Mouse (Mus musculus) C2C12 (cell line): ENCODE results near the gene Mgrn1. TPM values are rescaled to one million over a fixed set of nuclear protein-coding genes. Genes with fewer than 3 reads are reported as not detected.

ENCODE experiments used
- H3K27me3 ChIP-seq: one replicate; pipeline ENCODE4 v1.6.1; 2011; ENCODE audit not compliant: control insufficient read depth, insufficient read depth, insufficient read length
- H3K36me3 ChIP-seq: one replicate; pipeline ENCODE4 v1.6.1; 2011; ENCODE audit not compliant: control insufficient read depth, insufficient read depth
- H3K4me3 ChIP-seq: one replicate; pipeline ENCODE4 v1.5.1; 2011; ENCODE audit warnings: mild to moderate bottlenecking, control low read depth; ENCODE audit not compliant: poor library complexity, insufficient read depth, severe bottlenecking
- H3K79me2 ChIP-seq: one replicate; pipeline ENCODE4 v1.6.1; 2011; ENCODE audit not compliant: control insufficient read depth, insufficient read depth
- H3K79me3 ChIP-seq: one replicate; pipeline ENCODE4 v1.6.1; 2011; ENCODE audit warnings: low read depth, control low read depth
- H3ac ChIP-seq: one replicate; pipeline ENCODE3; 2011; ENCODE audit warnings: low read depth; ENCODE audit not compliant: control insufficient read depth, insufficient read length
- CEBPB ChIP-seq: IDR thresholded peaks from one replicate; pipeline ENCODE4 v1.6.1; 2011; ENCODE audit warnings: low read depth, mild to moderate bottlenecking, control low read depth, moderate library complexity
- CTCF ChIP-seq: IDR thresholded peaks from one replicate; pipeline ENCODE4 v1.5.1; 2011; ENCODE audit not compliant: control insufficient read depth, insufficient read depth, insufficient read length
- FOSL1 ChIP-seq: IDR thresholded peaks from one replicate; pipeline ENCODE4 v1.8.0; 2011; ENCODE audit warnings: mild to moderate bottlenecking, low read length; ENCODE audit not compliant: poor library complexity, insufficient read depth, severe bottlenecking
- MAX ChIP-seq: IDR thresholded peaks from one replicate; pipeline ENCODE4 v1.6.1; 2011; ENCODE audit warnings: mild to moderate bottlenecking, control low read depth
- MYOD1 ChIP-seq: IDR thresholded peaks from one replicate; pipeline ENCODE4 v1.6.1; 2011; ENCODE audit warnings: low read depth; ENCODE audit not compliant: control insufficient read depth, insufficient read length
- MYOG ChIP-seq: IDR thresholded peaks from one replicate; pipeline ENCODE4 v1.6.1; 2011; ENCODE audit not compliant: control insufficient read depth, insufficient read length; ENCODE audit errors: extremely low read depth
- USF1 ChIP-seq: IDR thresholded peaks from one replicate; pipeline ENCODE4 v1.6.1; 2011; ENCODE audit warnings: low read depth, mild to moderate bottlenecking, control low read depth, moderate library complexity
- polyA plus RNA-seq: library from polyadenylated mRNA; unstranded; fragments of >200 nt; fragmentation: generic; extraction: Trizol; gene quantifications from one replicate; pipeline ENCODE4 v1.2.1, GENCODE M21; 2012; ENCODE audit warnings: missing spikeins

Gene Mgrn1
- polyA plus RNA-seq, 1 experiment: 50.3 TPM

DNA sequence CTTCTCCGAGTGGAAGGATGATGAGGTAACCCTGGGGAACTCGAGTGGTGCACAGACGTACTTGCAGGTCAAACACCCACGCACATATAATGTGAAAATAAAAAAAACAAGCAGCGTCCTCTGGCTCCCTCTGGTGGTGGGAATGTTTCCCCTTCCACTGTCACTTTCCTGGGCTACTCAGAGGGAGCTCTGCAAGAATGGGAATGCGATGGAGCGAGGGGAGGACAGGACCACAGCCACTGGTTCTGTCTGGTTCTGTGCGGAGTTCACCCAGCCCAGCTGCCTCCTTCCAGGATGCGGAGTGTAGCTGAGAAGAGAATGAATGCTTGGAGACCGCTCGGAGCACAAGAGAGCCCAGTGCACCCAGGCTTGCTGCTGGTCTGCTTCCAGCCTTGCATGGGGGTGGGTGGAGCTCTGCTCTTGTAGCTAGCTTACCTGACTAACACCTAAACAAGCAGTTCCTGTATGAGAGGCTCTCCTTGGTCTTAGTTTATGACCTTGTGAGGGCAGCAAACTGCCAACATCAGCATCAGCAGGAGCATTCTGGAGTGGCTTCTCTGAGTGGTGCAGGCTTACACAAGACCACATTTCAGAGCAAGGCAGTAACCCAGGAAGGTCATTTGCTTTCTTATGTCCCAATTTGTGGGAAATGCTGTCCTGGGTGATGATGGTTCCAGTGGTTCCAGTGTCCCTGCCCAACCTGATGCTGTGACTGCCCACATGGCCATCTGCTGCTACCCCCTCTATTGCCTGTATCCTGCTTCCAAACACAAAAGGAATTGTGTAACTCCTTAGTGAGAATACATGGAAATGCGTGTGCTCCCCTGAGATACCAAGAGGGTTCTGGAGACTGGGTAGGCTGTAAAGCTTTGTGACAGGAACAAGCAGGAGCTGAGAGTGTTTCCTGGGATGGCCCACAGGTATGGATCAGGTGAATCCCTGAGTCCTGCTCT, 28.0 kb downstream of the Mgrn1 start:
- no peaks in the 10 kb centered on the region for H3K79me3 ChIP-seq
- no peaks in the 10 kb centered on the region for H3K79me2 ChIP-seq
- no peak overlapping the region for H3K4me3 ChIP-seq
- peak overlapping the region; percentile 25 for H3ac ChIP-seq
- TF ChIP-seq USF1: no peak
- TF ChIP-seq CTCF: peak; percentile 71
- H3K36me3 ChIP-seq: peaks cover 17% of the 10 kb centered on the region
- no peaks in the 10 kb centered on the region for H3K27me3 ChIP-seq

DNA sequence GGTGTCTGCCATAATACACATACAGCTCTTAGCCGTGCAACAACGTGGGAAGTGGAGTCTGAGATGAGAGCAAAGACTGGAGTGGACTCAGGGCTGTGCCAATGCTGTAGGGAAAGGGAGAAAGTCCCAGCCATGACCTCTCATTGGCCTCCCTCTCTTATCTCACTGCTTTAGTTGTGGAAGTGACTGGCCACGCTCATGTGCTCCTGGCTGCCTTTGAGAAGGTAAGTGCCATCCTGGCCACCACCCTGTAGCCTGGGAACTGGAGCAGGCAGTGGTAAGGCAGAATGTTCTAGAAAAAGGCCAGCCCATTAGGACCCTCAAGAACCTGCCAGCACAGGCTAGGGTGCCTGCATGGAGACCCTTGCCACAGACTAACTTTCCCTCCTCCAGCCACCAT, 29.9 kb downstream of the Mgrn1 start:
- TF ChIP-seq CEBPB (no peak), USF1 (no peak), FOSL1 (no peak), MYOG (no peak), MYOD1 (no peak), MAX (no peak), CTCF (no peak)
- no peaks in the 10 kb centered on the region for H3K79me3 ChIP-seq
- H3K79me2 ChIP-seq: no peaks in the 10 kb centered on the region
- H3ac ChIP-seq: no peak overlapping the region
- no peaks in the 10 kb centered on the region for H3K27me3 ChIP-seq
- H3K36me3 ChIP-seq: peaks cover 9% of the 10 kb centered on the region
- H3K4me3 ChIP-seq: no peak overlapping the region

DNA sequence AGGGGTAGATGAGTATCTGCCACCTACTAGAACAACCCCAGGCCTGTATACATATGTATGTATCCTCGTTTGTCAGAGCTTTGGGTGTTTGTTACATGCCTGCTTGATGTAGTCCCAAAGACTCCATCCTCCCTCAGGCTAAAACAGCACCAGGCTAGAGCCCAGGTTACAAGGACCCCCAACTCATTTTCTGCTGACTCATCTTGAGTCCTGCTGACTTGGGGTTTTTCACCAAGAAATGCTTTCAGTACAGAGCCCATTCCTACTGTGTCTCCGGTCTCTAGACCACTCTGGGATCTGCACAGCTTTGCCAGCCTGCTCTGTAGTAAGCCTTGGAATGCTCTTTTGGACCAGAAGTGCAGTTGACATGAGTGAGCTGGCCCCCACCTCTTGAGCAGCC, 30.6 kb downstream of the Mgrn1 start:
- peaks cover 4% of the 10 kb centered on the region for H3K36me3 ChIP-seq
- TF ChIP-seq FOSL1: no peak
- no peak for TF ChIP-seq CTCF
- TF ChIP-seq MYOD1: no peak
- TF ChIP-seq MAX: no peak
- TF ChIP-seq CEBPB: no peak
- no peak for TF ChIP-seq USF1
- TF ChIP-seq MYOG: no peak
- H3K79me2 ChIP-seq: no peaks in the 10 kb centered on the region
- no peaks in the 10 kb centered on the region for H3K27me3 ChIP-seq
- no peak overlapping the region for H3K4me3 ChIP-seq
- no peaks in the 10 kb centered on the region for H3K79me3 ChIP-seq
- H3ac ChIP-seq: no peak overlapping the region

DNA sequence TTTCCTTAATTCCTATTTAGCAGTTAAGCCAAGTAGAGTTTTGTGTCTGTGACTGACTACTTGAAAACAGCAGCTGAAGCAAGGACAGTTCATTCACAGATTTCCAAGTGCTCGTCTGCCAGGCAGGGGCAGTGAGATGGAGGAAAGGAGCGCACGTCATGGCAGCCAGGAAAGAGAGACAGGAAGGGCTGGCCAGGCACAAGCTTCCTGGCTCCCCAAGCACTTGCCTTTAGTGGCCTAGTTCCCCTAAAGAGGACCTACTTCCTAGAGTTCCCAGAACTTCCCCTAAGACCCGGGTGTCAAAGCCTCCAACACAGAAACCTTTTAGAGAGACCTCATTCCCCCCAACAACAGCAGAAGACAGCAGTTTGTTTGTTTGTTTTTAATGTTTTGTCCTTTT, 34.5 kb downstream of the Mgrn1 start:
- no peak overlapping the region for H3ac ChIP-seq
- no peaks in the 10 kb centered on the region for H3K36me3 ChIP-seq
- H3K27me3 ChIP-seq: no peaks in the 10 kb centered on the region
- H3K79me3 ChIP-seq: no peaks in the 10 kb centered on the region
- no peak overlapping the region for H3K4me3 ChIP-seq
- no peaks in the 10 kb centered on the region for H3K79me2 ChIP-seq
- TF ChIP-seq MYOG (no peak), USF1 (no peak), MYOD1 (no peak), FOSL1 (no peak), CTCF (no peak), MAX (no peak), CEBPB (no peak)

DNA sequence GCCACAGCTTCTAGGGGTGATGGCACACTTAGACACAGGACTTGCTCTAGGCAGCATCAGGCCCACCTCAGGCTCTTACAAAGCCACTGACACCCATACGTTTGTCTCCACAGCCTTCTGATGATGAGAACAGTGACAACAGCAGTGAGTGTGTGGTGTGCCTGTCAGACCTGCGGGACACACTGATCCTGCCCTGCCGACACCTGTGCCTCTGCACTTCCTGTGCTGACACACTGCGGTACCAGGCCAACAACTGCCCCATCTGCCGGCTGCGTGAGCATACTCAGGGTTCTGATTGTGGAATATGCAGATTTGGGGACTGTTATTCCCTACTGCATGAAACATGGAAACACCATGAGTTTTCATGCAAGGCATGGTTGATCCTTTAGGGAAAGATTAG, 36.4 kb downstream of the Mgrn1 start:
- Histone ChIP-seq H3K27me3 (no peaks in the 10 kb centered on the region), H3K36me3 (peaks cover 4% of the 10 kb centered on the region), H3ac (no peak overlapping the region), H3K79me3 (no peaks in the 10 kb centered on the region), H3K79me2 (no peaks in the 10 kb centered on the region), H3K4me3 (no peak overlapping the region)
- TF ChIP-seq CEBPB: no peak
- no peak for TF ChIP-seq USF1
- no peak for TF ChIP-seq MYOD1
- TF ChIP-seq MAX: no peak
- TF ChIP-seq CTCF: no peak
- no peak for TF ChIP-seq FOSL1
- no peak for TF ChIP-seq MYOG
